Mouse (Mus musculus): ENCODE measurements around the gene Dgat2.

DNA sequence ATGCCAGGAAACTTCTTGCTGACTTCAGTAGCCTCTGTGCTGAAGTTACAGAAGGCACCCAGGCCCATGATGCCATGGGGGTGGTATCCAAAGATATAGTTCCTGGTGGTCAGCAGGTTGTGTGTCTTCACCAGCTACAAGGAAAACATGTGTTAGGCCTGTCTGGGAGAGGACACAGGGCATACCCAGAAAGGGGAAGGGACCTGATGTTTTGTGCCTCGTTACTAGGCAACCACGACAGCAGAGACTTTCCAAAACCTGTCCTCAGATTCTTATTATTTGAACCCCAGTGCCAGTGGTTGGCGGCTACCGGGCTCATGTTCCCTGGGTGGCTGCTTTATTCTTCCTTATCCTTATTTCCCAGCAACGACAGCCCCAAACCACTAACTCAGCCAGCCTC lies 23.6 kb downstream of the Dgat2 start:
- TF ChIP-seq CTCF (IDR thresholded peaks at IDR 0.05; ENCODE audit: insufficient read depth, low read length) = no peak
- no peak for TF ChIP-seq POLR2A (IDR thresholded peaks at IDR 0.05; ENCODE audit: borderline replicate concordance, extremely low read depth, low read depth, low read length)

Measured in lung, adult 2 months (tissue).